Comparison of ENCODE assay signal across 8 mouse cellular contexts in the genomic region with DNA sequence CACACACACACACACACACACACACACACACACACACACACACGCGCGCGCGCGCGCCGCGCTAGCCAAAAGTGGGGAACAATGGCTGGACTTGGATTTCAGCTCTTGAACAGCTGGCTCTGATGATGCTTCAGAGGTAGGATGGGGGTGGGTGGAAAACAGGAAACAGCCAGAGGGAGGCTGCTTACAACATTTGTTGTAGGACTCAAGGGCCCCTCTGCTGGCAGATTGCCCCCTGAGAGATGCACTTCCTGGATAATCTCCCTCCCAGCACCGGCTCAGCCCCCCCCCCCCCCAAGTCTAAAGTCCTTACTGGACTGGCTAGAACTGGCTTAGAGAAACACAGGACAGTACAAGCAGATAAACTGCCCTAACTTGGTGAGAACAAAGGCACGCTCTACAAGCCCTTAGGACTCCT. TPM values are rescaled to one million over a fixed set of nuclear protein-coding genes. Genes with fewer than 3 reads are reported as not detected.
DNase-seq lines count a peak whose midpoint lies in the region.

No protein-coding gene starts in this region.

- intact Hi-C loops in heart, postnatal 25 days (cut with DNase I) = loop anchor here (2.0 kb wide), 1 partner anchor 15 kb away; no protein-coding TSS in a partner anchor

- peak; percentile 46 for DNase-seq in adrenal gland, postnatal 25 days
- DNase-seq in adrenal gland, postnatal 4 days (ENCODE audit: low spot score in 2 of 2) = no peak
- DNase-seq in embryo, embryonic 9.5 days (ENCODE audit: extremely low spot score) = peak; percentile 27
- peak; percentile 53 for DNase-seq in heart, postnatal 25 days (ENCODE audit: low spot score)
- DNase-seq in kidney, postnatal 4 days = peak; percentile 83 to 90
- DNase-seq in urinary bladder, postnatal 25 days (ENCODE audit: low spot score) = no peak
- no peak for DNase-seq in right cerebral cortex, postnatal 36 days (ENCODE audit: low spot score in 2 of 2)
- DNase-seq in left cerebral cortex, adult 11 months (ENCODE audit: low spot score) = no peak

RNA-seq across cellular contexts. Expression of gene Tjap1, which starts 4.9 kb away (rescaled TPM):
- 66.6 and 69.7 TPM in 2 replicates for total RNA-seq in adrenal gland, postnatal 25 days (2021)
- 10 to 100 TPM; 68.8 to 75.3 TPM for total RNA-seq in adrenal gland, postnatal 4 days (2021)
- 10 to 100 TPM; 37.1 to 40.5 TPM for total RNA-seq in heart, postnatal 25 days (2021)

RNA-seq across cellular contexts. Expression of gene Dlk2, which starts 9.5 kb away (rescaled TPM):
- 1.00 TPM in 1 of 2 replicates, not detected in the other for total RNA-seq in adrenal gland, postnatal 25 days (2021)
- total RNA-seq in adrenal gland, postnatal 4 days (2021) = 1 to 10 TPM in 1 of 2 experiments, under 1 TPM in 1; 0.54 to 1.7 TPM
- under 1 TPM; 0.39 to 0.49 TPM for total RNA-seq in heart, postnatal 25 days (2021)

RNA-seq across cellular contexts. Expression of gene Lrrc73, which starts 34.4 kb away (rescaled TPM):
- 5.3 and 6.6 TPM in 2 replicates for total RNA-seq in adrenal gland, postnatal 25 days (2021)
- total RNA-seq in adrenal gland, postnatal 4 days (2021) = 1 to 10 TPM; 6.3 to 7.3 TPM
- total RNA-seq in heart, postnatal 25 days (2021) = under 1 TPM; 0.20 to 0.26 TPM

RNA-seq across cellular contexts. Expression of gene Yipf3, which starts 39.8 kb away (rescaled TPM):
- total RNA-seq in adrenal gland, postnatal 25 days (2021) = 169 and 208 TPM in 2 replicates
- total RNA-seq in adrenal gland, postnatal 4 days (2021) = 100 to 1,000 TPM; 137 to 139 TPM
- 10 to 100 TPM; 81.8 to 82.6 TPM for total RNA-seq in heart, postnatal 25 days (2021)

RNA-seq across cellular contexts. Expression of gene Polr1c, which starts 39.8 kb away (rescaled TPM):
- total RNA-seq in adrenal gland, postnatal 25 days (2021) = 96.4 and 123 TPM in 2 replicates
- total RNA-seq in adrenal gland, postnatal 4 days (2021) = 100 to 1,000 TPM; 101 to 108 TPM
- 10 to 100 TPM; 20.9 to 26.1 TPM for total RNA-seq in heart, postnatal 25 days (2021)

Comparison
In these comparisons a context has a peak if more than half of its experiments do, and no peak if none do; other contexts are left out.
1. DNase-seq: peak in adrenal gland, postnatal 25 days (single experiment), embryo, embryonic 9.5 days (single experiment), heart, postnatal 25 days (single experiment) and kidney, postnatal 4 days (2 of 2); none in adrenal gland, postnatal 4 days (0 of 2), urinary bladder, postnatal 25 days (single experiment), right cerebral cortex, postnatal 36 days (0 of 2) and left cerebral cortex, adult 11 months (single experiment).